Mouse (Mus musculus) embryo, embryonic 11 days (tissue): ENCODE measurements at regions not wholly inside any gene's neighbourhood (a gene's known extent, or its start where the extent isn't known, plus 50 kb on each side); places are given as distances from the start of the nearest gene placed in this dataset.
"Not testable (repeated sequence)": the region's sequence is repeated elsewhere in the genome, so short reads cannot be mapped to it uniquely, and the experiment has no call there.

Experiments used
- DNase-seq: peaks from one replicate; pipeline ENCODE4 v3.0.0-alpha.2; 2015

DNA sequence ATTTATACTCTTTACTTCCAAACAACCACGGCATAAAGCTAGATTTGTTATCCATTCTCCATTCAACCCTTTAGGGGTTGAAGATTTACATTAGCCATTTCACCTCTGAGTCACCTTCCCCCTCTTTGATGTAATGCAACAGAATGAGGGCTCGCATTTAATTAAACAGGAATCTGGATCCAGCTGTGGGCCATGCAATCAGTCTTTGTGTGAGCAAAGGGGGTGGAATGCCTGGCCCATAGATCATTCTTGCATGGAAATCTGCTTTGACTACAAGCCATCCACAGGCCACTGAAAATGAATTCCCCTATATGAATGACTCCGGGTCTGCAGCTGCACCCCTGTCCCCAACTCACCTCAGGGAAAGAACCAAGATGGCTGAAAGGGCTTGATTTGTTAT lies 574.4 kb downstream of the Cypt12 start:
- DNase-seq, result peak; percentile 28

DNA sequence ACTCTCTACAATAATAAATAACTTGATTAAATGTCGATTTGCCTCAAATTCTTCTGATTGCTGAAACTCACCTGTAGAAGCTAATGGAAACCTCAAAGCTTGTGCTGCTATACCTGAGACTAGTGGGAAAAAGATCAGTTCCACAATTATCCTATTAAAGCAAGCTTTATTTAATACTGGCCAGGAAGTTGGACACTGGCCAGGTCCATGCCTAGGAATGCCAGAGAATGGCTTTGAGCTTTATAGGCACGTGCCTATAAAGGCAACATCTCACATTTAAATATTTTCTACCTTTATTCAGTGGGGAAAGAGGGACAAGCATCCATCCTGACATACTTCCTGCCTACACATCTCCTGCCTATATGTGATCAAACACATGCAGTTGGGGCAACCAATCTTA lies 575.8 kb downstream of the Cypt12 start:
- no peak for DNase-seq

DNA sequence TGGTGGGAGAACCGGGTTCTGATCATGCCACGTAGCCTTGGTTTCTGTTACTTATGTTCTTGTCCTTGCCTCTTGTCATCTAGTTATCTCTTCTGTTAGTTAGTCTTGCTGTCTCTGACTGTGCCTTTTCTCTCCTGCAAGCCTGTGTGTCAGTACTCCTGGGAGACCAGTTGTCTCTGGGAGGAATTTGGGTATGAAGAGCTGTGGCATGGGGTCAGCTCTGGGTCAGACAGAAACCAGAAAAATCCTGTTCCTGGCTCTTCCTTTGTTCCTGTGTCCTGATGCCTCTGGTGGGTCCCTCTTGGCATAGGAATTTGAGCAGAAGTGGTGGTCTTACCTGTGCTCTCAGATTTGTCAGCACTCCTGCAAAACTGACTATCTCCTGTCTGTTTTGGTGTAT lies 609.0 kb downstream of the Cypt12 start:
- DNase-seq, result no peak

DNA sequence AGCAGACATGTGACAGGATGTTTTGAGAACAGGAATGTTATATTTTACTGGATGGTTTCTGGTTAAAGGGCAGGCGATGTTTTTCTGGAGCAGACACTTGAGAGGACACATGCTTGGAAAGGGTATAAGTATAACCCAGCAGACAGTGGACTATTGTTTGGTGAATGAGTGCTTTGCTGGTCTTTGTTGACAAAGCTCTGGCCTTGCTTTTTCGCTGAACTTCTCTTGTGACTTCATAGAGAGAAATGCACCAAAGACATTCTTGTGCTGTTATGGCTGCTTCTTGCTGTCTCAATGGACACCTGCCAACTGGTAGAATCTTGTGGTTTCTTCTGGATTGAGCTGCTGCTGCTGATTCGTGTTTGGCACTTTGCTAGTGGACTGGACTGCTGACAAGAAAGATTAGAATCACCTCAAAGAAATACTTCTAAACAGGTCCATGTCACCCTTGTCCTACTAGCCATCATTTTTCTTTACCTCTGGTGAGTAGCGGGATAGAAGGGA lies 612.1 kb downstream of the Cypt12 start:
- DNase-seq, result no peak

DNA sequence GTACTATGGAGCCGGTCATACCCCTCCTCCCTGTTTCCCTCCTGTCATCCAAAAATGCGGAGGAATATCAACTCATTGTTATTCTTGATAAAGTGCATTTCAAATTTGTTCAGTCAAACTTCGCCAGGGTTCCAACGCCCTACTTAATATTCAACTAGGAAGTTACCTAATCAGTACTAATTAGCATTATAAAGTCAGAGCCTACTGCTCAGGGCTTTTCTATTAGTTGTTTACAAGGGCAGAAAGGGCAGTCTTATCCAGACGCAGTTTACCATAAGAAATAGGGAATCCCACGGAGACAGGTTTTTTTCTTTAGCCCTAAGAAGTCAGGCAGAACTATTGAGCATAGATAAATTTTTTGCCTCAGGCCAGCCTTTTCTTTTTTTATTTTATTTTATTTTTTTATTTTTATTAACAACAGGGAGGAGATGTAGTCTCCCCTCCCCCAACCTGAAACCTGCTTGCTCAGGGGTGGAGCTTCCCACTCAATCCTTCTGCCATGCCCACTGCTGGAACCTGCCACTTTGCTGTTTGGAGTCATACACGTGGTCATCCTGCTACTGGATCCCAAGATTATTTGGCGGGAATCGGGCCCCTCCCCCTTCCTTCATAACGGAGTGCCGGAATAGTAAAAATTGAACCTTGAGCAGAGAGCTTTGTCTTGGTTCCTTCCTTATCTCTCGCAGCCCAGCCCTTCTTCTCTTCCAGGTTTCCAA lies 632.9 kb downstream of the Cypt12 start:
- DNase-seq, result not testable (repeated sequence)

DNA sequence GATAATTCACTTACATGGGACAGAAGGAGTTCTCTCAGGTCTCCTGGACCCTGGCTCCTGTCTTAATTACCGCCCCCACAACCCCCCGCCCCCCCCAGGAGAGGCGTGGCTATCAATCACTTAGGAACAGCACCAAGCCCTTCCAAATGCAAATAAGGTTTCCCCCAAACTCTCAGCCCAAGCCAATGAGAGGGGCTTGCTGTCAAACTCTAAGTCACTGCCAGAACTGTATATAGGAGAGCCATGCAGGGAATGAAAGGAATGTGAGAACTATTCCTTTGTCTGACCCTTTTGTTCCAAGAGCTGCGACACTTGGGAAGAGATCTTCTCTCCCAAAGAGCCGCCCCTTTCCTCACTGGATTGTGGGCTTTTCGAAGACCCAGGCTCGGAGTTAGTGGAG lies 672.4 kb downstream of the Cypt12 start:
- DNase-seq, result peak; percentile 16

DNA sequence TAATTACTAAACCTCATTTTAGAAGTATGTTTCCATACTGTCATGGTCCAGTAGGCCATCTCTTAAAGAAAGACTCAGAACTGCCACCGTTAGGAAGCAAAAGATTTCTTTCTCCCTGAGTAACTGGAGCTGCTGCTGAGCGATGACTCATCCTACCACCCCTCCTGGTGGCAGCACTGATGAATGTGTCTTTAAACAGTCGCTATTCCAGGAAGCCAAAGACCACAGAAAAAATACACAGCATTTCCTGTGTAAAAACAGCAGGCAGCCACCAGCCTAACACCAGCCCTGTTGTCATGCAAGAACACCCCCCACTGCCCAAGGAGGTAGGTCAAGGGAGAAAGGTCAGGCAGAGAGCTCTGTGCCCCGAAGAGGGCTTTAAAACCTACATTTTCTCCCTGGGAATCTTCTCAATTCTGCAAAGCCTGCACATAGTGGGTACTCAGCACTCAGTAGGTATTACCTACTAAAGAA lies 675.7 kb downstream of the Cypt12 start:
- peak; percentile 80 for DNase-seq

DNA sequence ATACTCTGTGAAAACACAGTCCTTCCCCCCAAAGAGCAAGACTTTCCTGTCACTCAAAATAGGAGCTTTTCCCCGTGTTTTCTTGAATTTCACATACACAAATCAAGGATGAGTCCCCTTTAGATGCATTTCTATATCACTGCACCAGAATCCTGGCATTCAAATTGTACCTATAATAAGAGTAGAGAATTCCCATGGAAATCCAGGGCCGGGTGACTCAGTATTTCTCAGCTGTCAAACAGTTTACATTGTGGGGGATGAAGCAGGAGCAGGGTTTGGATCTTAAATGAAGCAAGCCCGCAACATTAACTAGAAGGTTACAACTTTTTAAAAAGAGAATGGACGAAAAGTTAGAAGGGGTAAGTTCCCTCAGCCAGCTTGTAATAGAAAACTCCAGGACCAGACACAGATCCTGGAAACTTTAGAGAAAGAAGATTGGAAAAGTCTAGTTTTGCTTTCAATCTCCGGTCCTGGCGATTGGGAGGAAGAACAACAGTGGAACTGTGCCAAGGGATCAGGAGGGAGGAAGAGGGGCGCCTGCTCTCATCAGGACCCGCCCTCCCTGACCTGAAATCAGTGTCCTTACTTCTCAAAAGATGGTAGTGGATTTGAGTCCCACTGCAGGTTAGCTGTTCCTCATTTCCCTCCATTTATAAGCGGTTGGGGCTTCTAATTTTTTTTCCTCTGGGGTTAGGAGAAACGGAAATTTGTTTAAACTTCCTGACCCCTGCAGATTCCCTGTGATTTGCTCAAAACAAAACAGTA lies 676.4 kb downstream of the Cypt12 start:
- DNase-seq, result peak; percentile 59

DNA sequence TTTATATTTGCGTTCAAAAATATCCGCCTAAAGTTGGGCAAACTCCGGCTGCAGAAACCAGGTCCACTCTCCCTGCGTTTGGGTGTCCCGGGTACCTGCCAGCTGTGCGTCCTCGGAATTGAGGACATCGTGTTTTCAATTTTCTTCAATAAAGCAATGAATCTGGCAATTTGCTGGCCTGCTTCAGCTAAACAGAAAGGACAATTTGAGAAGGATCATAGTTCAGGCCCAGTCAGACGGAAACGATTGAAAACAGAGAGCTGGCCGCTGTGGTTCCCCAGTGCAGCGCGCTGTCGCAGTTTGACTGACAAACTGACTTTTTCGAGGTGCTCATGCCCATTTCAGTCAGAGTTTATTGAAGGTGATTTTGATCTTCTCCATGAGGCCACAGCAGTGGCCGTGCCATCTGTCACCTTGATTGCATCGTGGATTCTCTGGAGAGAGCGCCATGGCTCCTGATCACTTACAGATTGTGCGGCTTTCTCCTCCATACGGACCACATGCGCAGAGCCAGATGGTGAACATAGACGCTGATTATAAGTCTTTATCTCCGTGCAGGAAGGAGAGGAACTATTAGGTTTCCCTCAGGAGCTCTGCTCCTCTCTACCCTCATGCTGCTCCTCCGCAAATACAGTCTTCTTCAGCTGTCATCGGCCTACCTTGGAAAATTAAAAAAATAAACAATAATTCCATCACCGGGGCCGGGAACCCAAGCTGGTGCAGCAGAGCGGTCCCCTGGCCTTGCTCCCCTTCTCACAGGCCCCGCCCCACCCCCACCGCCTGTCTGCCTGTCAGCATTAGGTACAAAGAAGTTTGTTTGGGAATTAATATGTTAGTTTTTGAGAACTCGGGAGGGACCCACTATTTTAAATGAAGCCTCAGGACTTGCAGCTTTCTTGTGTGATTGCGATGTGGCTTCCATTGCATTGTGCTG lies 677.5 kb downstream of the Cypt12 start:
- DNase-seq, result peak; percentile 85

DNA sequence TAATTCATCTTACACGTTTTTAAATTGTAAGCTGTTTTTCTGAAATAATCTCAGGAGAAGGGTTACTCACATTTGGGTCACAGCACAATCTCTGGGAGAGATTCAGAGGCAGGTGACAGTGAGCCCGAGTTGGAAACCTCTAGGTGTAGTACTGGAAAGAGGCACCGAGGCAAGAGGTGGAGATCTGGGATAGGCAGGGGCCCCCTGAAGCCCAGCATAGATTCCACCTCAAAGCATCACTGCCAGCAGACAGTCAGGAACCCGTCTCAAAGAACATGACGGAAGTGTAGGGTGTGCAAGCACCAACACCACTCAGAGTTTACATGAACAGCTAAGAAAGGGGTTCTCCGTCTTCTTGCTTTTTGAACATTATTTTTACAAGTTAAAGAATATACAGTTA lies 678.2 kb downstream of the Cypt12 start:
- DNase-seq, result peak; percentile 12

DNA sequence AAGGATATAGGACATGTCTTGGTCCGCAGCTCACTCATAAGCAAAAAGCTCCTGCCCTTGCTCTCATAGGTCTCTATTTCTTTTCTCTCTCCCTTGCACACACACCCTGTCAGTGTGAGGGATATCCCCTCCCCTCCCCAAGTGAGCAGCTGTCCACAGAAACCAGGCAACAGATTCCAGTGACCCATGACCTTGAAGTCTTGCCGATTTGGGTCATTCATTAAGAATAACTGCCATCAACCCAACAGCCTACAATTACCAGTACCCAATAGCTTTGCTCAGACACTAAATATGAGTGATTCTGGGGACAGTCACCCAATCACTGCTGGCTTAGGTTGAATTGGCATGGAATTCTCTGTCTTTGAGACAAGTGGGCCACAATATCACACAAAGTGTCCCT lies 678.6 kb downstream of the Cypt12 start:
- peak; percentile 51 for DNase-seq

DNA sequence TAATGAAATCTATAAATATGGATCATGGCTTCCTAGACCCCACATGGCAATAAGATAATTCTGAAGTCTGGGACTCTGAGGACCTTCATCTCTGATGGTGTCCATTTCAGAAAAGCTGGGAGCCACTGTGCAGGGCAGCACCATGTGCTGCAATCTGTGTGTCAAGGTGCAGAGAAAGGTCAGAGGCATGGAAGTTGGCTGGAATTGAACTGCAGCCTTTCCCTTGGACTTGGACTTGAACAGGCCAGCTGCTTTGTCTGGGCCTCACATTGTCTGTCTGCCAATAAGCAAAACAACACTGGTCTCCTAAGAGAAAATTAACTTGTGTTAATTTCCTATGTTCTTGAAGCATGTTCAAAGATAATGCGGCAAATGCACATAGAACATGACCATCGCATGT lies 681.0 kb downstream of the Cypt12 start:
- no peak for DNase-seq

DNA sequence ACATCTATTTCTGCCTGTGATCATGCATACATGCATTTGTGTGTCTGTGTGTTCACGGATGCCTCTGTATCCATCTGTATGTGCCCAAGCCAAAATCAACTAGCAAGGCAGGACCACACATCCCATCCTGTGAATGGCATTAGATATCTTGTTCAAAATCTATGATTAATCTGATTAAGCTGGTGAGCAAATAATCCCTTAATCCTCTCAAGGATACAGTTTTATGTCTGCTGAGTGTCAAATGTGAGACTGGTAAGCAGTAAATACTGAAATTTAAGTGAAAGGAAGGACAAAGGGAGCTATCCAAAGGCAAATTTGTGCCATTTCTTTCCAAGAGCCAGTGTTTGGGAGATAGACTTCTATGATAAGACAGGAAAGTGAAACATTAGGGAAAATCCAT lies 683.4 kb downstream of the Cypt12 start:
- no peak for DNase-seq

DNA sequence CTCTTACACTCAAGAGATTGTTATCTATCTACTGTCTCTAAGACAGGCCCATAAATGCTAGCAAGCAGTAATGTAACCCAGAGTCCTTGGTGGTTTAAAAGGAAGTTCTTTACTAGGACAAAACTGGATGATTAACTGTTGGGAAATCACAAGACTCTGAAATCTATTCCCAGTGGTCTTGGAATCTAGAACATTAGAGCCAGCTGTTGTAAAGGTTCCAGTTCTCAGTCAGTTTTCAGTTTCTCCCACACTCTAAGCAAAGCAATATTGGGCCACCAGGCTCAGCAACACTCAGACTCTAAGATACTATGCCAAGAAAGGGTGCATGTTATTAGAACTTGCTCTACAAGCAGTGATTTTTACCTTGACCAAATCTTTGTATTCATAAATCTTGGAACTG lies 686.6 kb downstream of the Cypt12 start:
- no peak for DNase-seq

DNA sequence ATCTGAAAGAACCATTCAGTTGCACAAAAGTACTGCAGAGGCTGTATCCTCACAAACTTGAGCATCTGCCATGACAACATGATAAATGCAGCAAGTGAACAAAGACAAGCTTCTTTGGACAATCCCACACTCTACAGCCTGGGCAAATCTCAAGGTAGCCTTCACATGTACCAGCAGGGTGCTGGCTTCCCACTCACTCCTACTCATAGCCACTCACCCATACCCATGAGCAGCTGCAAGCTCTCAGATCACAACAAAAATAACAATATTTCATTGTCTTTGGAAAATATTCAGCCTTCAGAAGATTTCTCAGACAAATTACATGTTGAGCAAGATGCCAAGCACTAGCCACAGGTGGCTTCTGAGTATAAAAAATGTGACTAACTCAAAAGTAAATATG lies 689.3 kb downstream of the Cypt12 start:
- no peak for DNase-seq

DNA sequence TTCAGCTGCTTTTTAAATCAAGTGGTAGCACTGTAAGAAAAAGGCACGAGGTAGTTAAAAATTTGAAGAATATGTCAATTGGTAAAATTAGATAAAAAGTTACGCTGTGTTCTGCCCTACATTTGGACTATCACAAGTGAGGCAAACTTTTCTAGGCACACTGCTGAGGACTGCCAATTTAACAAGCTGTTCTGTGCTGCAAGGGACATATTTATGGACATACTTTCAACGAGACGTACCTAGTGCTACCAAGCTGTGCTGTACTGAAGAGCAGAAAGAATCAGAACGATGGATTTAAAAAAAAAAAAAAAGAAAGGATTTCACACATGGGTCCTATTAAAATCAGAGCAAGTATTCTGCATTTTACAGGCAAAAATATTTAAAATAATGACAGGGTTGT lies 692.1 kb downstream of the Cypt12 start:
- DNase-seq, result no peak

DNA sequence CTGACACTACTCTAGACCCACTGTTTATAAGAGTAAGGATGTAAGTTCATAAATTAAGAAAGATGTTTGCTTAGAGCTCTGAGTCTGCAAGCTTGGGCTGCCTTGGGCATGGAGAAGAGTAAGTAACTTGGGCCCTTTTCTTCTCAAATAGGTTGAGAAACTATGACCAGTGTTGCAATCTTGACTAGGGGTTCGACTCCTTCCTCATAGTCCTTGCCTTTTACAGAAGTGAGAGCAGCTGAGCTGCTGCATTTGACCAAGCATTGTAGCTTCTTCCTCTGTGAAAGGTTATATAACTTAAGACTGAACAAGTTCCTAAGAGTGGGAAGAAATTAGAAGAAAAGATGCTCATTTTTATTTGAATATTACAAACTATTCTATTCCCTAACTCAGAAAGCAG lies 693.5 kb downstream of the Cypt12 start:
- no peak for DNase-seq

DNA sequence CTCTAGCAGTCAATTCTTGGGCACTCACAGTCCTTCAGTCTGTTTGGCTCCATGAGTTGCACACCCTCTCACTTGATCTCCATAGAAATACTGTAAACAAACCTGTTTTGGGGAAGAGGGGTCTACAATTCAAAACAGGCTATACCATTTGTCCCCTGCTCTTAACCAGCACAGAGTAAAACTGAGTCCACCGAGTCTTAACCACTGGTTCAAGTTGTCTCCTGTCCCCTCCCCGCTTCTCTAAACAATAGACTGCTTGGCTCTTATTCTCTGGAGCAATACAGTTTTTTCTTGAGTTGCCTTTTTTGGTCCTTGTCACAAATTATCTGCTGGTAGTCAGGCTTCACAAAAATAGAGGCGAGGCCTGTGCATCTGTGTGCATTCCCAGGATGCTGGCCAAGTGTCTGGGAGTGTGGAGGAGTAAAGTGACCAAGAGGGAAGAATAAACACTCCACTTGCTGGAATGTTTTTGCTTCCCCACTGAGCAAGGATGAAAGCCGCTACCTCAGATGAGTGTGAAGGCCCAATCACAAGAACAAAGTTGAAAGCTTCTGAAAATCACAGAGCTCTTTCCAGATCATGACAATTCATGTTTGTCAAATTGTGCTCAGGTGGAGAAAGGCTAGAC lies 695.3 kb downstream of the Cypt12 start:
- DNase-seq, result no peak

DNA sequence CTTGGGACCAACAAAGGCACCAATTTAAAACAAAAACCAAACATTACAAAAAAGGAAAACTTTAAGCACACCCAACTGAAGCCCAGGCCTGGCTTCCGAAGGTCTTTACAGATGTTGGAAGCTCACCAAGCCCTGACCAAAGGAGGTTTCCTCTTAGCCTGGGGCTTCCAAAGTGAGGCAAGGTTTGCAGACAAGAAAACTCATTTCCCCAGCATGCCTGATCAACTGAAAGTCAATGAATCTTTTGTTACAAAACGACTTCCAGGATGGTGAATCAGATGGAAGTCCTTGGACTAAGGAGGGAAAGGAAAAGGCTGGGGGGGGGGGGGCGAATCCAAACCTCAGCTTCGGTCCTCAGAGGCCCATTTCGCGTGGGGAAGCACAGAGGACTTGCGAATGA lies 697.3 kb downstream of the Cypt12 start:
- DNase-seq, result no peak

DNA sequence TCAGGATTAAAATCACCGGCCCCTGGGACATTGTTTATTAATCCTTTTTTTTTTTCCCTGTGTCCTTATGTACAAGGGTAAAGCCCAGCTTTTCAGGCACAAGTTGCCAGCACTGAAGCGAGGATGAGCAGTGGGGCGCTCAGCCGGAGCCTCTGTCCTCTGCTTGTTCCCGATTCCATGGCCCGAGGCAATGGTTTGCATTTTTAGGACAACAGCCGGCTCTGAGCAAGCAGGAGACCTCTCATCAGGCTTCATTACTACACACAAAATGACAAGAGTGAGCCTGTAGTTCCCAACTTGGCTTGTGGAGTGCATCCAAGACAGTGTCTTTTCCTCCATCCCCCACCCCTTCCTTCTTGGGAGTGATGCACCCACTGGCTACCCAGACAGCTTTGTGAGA lies 697.7 kb downstream of the Cypt12 start:
- DNase-seq, result no peak

DNA sequence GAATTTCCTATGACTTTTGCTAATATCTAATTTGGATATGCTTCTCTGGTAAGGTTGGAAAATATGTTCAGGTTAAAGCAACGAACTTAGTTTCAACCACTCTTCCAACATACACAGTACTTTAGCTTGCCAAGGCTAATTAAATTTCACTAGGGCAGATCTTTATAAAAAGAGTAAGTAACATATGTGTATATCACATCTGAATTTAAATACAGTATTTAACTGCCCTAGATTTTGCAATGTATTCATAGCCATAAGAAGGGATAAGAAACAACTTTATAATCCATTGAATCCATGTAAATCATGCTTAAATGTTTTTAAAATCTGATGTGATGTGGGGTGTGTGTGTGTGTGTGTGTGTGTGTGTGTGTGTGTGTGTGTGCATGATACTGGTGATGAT lies 705.3 kb downstream of the Cypt12 start:
- no peak for DNase-seq

DNA sequence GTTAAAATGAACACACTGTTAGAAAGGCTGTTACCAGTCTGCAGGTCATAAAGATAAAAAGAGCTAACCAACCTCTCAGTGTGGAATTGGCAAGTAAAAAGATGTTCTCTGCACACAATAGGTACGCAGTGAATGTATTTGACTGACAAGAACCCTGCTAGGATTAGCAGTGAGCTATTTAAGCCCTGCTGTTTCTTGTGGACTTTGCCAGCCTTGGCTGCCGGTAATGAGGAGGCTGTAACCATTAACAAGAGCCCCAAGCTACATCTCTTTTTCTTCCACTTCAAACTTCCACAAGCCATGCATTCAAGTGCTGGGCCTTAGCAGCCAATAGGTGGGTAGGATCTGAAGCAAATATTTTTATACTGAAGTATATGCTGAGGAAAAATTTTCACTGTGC lies 717.5 kb downstream of the Cypt12 start:
- no peak for DNase-seq

DNA sequence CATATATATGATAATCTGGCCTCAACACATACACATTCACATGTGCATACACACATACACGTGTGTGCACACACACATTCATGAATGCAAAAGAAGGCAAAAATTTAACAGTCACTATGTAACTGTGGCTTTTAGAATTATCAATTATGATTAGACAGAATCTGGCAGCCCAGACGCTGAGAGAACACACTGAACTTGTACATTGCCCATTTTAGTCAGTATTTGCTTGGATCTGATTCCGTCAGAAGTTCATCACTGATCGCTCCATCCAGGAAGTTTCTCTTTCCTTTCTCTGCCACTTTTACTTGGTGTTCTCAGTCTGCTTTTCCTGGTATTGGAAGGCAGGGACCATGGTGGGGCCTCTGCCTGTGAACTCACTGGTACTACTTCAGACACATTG lies 719.5 kb downstream of the Cypt12 start:
- DNase-seq, result no peak
